Mouse (Mus musculus) heart, adult 8-10 months (tissue): ENCODE results near the gene Slc25a33. TPM values are rescaled to one million over a fixed set of nuclear protein-coding genes. Genes with fewer than 3 reads are reported as not detected.

Source experiments
- DNase-seq: peaks from one replicate; pipeline ENCODE4 v3.0.0; 2022; ENCODE audit warnings: low spot score
- microRNA-seq: library from miRNA; unstranded; fragments of <30 nt; microRNA quantifications from one replicate; pipeline ENCODE4 v1.2.0, GENCODE M21; 2022
- total RNA-seq, 4 experiments: library from RNA; stranded (reverse); gene quantifications; 2 replicates each; pipeline ENCODE4 v1.2.4; 2022

Slc25a33 gene
- total RNA-seq, 4 experiments from 2014 or later, result 19.9 to 28.9 (median 23.1) TPM

DNA sequence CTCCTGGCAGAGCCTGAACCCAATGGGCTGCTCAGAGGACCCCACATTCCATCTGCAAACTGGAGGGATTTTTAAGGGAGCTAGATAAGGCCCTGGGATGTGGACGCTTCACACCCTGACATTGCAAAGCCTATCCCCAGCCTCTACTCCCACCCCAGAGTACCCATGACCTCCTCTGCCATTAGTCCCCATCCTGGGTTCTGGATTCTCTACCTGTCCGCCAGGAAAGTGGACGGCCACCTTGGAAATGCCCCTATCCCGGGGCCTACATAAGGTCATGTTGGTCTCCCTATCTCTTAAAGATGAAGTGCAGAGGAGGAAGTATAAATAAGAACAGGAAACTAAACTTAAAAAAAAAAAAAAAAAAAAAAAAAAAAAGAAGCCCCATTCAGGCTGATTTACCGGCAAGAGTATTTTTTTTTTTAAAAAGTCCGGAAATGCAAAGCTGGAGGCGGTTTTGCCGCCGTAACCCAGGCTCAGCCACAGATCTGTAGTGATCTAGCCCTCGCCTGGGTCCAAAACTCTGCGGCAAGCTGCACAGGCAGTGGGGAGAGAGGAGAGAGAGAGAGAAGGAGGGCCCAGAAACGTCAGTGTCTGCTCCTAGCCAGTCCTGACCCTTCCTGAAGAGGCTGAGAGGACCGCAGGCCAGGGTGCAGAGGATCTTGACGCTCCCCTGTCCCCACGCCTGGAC, 76.4 kb downstream of the Slc25a33 start:
- no peak for DNase-seq

DNA sequence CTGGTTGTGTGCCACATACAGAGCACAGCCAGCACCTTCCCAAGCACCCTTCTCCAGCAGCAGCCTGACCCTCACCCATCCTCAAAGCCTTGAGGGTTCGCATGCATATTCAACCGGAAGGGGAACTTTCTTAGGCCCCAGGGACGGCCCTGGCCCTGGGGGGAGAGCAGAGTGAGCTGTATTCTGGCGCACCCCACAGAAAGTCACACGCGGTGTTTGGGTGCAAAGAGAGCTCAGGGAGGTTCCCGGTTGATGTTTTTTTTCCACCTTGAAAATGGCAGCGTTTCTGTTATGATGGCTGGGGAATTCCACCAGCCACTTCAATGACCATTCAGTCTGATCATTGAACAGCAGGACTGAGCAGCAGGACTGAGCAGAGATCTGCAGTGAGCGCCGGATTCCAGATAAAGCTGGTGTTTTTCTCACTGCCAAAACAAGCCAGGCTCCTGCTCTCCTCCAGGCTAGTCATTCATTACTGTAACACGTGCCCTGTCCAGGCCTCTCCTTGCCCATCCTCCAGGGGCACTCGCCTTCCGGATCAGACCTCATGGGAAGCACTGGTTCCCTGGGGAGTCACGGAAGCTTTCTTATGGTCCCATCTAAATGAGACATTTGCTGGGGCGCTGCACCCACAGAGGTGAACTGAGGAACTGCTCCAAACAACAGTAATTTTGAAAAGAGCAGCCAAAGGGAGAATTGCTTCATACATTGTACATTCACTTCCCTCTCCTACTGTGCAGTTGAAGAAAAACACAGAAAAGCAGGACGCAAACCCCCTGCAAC, 77.7 kb downstream of the Slc25a33 start:
- no peak for DNase-seq

Small RNA genes within 50 kb of the gene (microRNA-seq; reads per million reads assigned to microRNA genes)
- not detected for gene Gm47301

Other genes with a start within 250 kb of the Slc25a33 start
- 10 to 100 TPM; 85.3 to 96.5 (median 94.1) TPM for gene Clstn1, start 187.8 kb downstream of the Slc25a33 start, total RNA-seq
- gene Pik3cd, start 71.7 kb downstream of the Slc25a33 start, total RNA-seq, result 1 to 10 TPM; 4.7 to 5.8 (median 5.1) TPM
- gene Tmem201, start 36.2 kb downstream of the Slc25a33 start, total RNA-seq, result 10 to 100 TPM; 92.2 to 93.9 (median 93.1) TPM
- gene Spsb1, start 180.8 kb upstream of the Slc25a33 start, total RNA-seq, result 10 to 100 TPM; 24.7 to 43.0 (median 31.0) TPM
- gene H6pd, start 234.7 kb upstream of the Slc25a33 start, total RNA-seq, result 10 to 100 TPM; 37.5 to 44.8 (median 41.2) TPM